Mouse (Mus musculus) granulocyte monocyte progenitor cell, adult 5-6 weeks (primary cell): Measurements from ENCODE around the gene Bcl7a. TPM values are rescaled to one million over a fixed set of nuclear protein-coding genes. Genes with fewer than 3 reads are reported as not detected.
A peak's percentile ranks its signal among the peaks of the same experiment; 100 is the strongest.

Experiments
- ATAC-seq: replicated peaks from 2 replicates; pipeline ENCODE4 v1.8.0; 2016; ENCODE audit warnings: mild to moderate bottlenecking, moderate TSS enrichment, inconsistent platforms; ENCODE audit not compliant: poor library complexity, severe bottlenecking
- total RNA-seq, 2 experiments: library from RNA; stranded (forward) in 1 of 2; stranded (reverse) in 1 of 2; fragments of 200-712, 200-1000 nt in 1 of 2; fragments of >200 nt in 1 of 2; fragmentation: Nextera tagmentation in 1 of 2; gene quantifications; 2 replicates each; pipeline ENCODE4 v1.2.3; 2014 to 2017

Bcl7a gene
- total RNA-seq, 2 experiments from 2014 or later, result 17.4 to 27.5 TPM

- ATAC-seq, result peak; percentile 46
These were observed 63.3 kb downstream of the Bcl7a start for GRCm38 (mm10) chr5:123406952-123407351.

- ATAC-seq, result no peak
These were observed 64.5 kb downstream of the Bcl7a start for GRCm38 (mm10) chr5:123408176-123408575.

- ATAC-seq, result no peak
These were observed 68.6 kb downstream of the Bcl7a start for GRCm38 (mm10) chr5:123412193-123412592.

- ATAC-seq, result no peak
These were observed 70.3 kb downstream of the Bcl7a start for GRCm38 (mm10) chr5:123413866-123414363.

- no peak for ATAC-seq
These were observed 72.5 kb downstream of the Bcl7a start for GRCm38 (mm10) chr5:123416149-123416548.

- ATAC-seq, result peak; percentile 58
These were observed 73.2 kb downstream of the Bcl7a start for GRCm38 (mm10) chr5:123416566-123417518.

- no peak for ATAC-seq
These were observed 80.3 kb downstream of the Bcl7a start for GRCm38 (mm10) chr5:123423885-123424284.

Other genes starting within 250 kb of the Bcl7a start
- gene Rhof, start 211.1 kb upstream of the Bcl7a start, total RNA-seq (2014; fragmentation: Nextera tagmentation), result 1.5 TPM in 1 of 2 replicates, not detected in the other
- 0.26 and 1.6 TPM in 2 replicates for gene Rhof, start 211.1 kb upstream of the Bcl7a start, total RNA-seq (2017)
- 29.5 and 37.5 TPM in 2 replicates for gene Setd1b, start 201.6 kb upstream of the Bcl7a start, total RNA-seq (2014; fragmentation: Nextera tagmentation)
- gene Setd1b, start 201.6 kb upstream of the Bcl7a start, total RNA-seq (2017), result 1.2 TPM in 2 replicates
- gene Psmd9, start 174.4 kb upstream of the Bcl7a start, total RNA-seq (2014; fragmentation: Nextera tagmentation), result 26.5 and 45.9 TPM in 2 replicates
- gene Psmd9, start 174.4 kb upstream of the Bcl7a start, total RNA-seq (2017), result 15.5 and 25.2 TPM in 2 replicates
- gene Hpd, start 161.1 kb upstream of the Bcl7a start, total RNA-seq (2014; fragmentation: Nextera tagmentation), result not detected in 2 replicates
- not detected in 2 replicates for gene Hpd, start 161.1 kb upstream of the Bcl7a start, total RNA-seq (2017)
- gene Wdr66, start 91.7 kb upstream of the Bcl7a start, total RNA-seq (2014; fragmentation: Nextera tagmentation), result 0.99 TPM in 1 of 2 replicates, not detected in the other
- gene Wdr66, start 91.7 kb upstream of the Bcl7a start, total RNA-seq (2017), result not detected in 2 replicates
- 46.9 and 52.3 TPM in 2 replicates for gene Mlxip, start 51.0 kb downstream of the Bcl7a start, total RNA-seq (2014; fragmentation: Nextera tagmentation)
- 11.1 and 11.9 TPM in 2 replicates for gene Mlxip, start 51.0 kb downstream of the Bcl7a start, total RNA-seq (2017)
- not detected in 2 replicates for gene Lrrc43, start 145.5 kb downstream of the Bcl7a start, total RNA-seq (2014; fragmentation: Nextera tagmentation)
- not detected in 2 replicates for gene Lrrc43, start 145.5 kb downstream of the Bcl7a start, total RNA-seq (2017)
- gene Il31, start 145.7 kb downstream of the Bcl7a start, total RNA-seq (2014; fragmentation: Nextera tagmentation), result not detected in 2 replicates
- gene Il31, start 145.7 kb downstream of the Bcl7a start, total RNA-seq (2017), result not detected in 2 replicates
- gene B3gnt4, start 166.6 kb downstream of the Bcl7a start, total RNA-seq (2014; fragmentation: Nextera tagmentation), result not detected in 2 replicates
- not detected in 2 replicates for gene B3gnt4, start 166.6 kb downstream of the Bcl7a start, total RNA-seq (2017)
- 29.0 and 61.6 TPM in 2 replicates for gene Diablo, start 180.3 kb downstream of the Bcl7a start, total RNA-seq (2014; fragmentation: Nextera tagmentation)
- 54.6 and 62.5 TPM in 2 replicates for gene Diablo, start 180.3 kb downstream of the Bcl7a start, total RNA-seq (2017)
- not detected in 2 replicates for gene Gm49027, start 181.7 kb downstream of the Bcl7a start, total RNA-seq (2014; fragmentation: Nextera tagmentation)
- not detected in 2 replicates for gene Gm49027, start 181.7 kb downstream of the Bcl7a start, total RNA-seq (2017)
- 23.1 and 39.0 TPM in 2 replicates for gene Vps33a, start 229.2 kb downstream of the Bcl7a start, total RNA-seq (2014; fragmentation: Nextera tagmentation)
- 21.7 and 23.9 TPM in 2 replicates for gene Vps33a, start 229.2 kb downstream of the Bcl7a start, total RNA-seq (2017)